ENCODE assay signal across 10 mouse cellular contexts in the genomic region with DNA sequence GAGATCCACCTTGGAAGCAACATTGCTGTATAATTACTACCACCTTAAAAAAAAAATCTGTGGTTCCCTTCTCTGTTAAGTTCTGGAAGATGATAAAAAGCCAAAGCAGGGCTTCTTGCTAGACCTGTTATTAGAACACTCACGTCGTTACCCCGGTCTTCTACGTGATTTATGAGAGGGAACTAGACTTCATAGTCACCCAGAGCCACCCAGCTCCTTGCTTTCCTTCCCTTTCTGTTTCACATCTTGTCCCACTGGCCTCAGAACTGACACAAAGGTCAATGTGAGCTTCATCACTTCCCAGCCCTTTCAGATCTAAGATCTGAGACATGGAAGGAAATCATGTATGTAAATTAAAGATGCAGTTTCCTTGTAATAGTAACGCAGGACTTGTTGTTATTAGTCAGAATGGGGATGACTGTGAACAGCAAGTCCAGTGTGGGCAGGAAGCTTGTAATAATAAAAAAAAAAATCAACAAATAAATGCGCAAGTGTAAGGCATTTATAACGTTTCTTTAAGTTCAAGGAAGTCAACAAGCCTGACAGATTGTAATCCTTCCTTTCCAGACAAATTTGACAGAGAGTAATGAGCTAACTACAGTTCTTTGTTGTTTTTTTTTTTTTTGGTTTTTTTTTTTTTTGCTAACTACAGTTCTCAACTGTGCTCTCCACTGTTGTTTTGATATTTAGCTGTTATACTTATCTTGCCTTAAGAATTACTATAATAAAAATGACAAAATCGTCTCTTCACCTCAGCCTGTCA. TPM values are rescaled to one million over a fixed set of nuclear protein-coding genes. Genes with fewer than 3 reads are reported as not detected.
DNase-seq lines count a peak whose midpoint lies in the region; ATAC-seq and TF ChIP-seq lines count a peak whose summit lies in the region.
"Had no signal": no experiment of that assay in that cellular context is flagged by ENCODE, and none has a peak within 500 bp of the region (broad histone marks: within the 10 kb centered on the region; RNA-seq: fewer than 3 reads in every experiment).

No protein-coding gene starts in this region.

- no peak for TF ChIP-seq CTCF in cerebellum, adult 2 months (IDR thresholded peaks at IDR 0.05; ENCODE audit: borderline replicate concordance, insufficient read depth, low read depth, low read length)
- TF ChIP-seq CTCF in stomach, postnatal 0 days (IDR thresholded peaks at IDR 0.05; ENCODE audit: low read depth) = no peak

- no peak overlapping the region for H3K27ac ChIP-seq in cerebellum, adult 2 months (ENCODE audit: insufficient read depth, low read length)
- H3K27ac ChIP-seq in midbrain, embryonic 10.5 days (replicated peaks) = no peak overlapping the region
- no peak overlapping the region for H3K27ac ChIP-seq in midbrain, embryonic 11.5 days (ENCODE audit: low read depth, low read length)
- no peak overlapping the region; the same call in 1 of the 2 replicates for H3K27ac ChIP-seq in liver, embryonic 12.5 days
- no peak overlapping the region for H3K27ac ChIP-seq in stomach, postnatal 0 days (replicated peaks)

- no peak for ATAC-seq in midbrain, embryonic 11.5 days (ENCODE audit: low FRiP score)
- no peak for ATAC-seq in liver, embryonic 12.5 days
- no peak for ATAC-seq in stomach, postnatal 0 days (ENCODE audit: low FRiP score, low TSS enrichment)

- H3K36me3 ChIP-seq in midbrain, embryonic 10.5 days = peaks cover 20% of the 10 kb centered on the region
- H3K36me3 ChIP-seq in midbrain, embryonic 11.5 days (ENCODE audit: control insufficient read depth, insufficient read depth, low read length) = peaks cover 3% of the 10 kb centered on the region; the same call in 1 of the 2 replicates
- peaks cover 18% of the 10 kb centered on the region for H3K36me3 ChIP-seq in liver, embryonic 12.5 days
- peaks cover 2% of the 10 kb centered on the region; the same call in 1 of the 2 replicates for H3K36me3 ChIP-seq in stomach, postnatal 0 days (ENCODE audit: control insufficient read depth, insufficient read depth, low read length)

- H3K9ac ChIP-seq in midbrain, embryonic 11.5 days (ENCODE audit: low read length) = no peak overlapping the region
- H3K9ac ChIP-seq in liver, embryonic 12.5 days = peak overlapping the region; percentile 68
- H3K9ac ChIP-seq in stomach, postnatal 0 days (ENCODE audit: low read length) = no peak overlapping the region

- TF ChIP-seq POLR2A in cerebellum, adult 2 months (IDR thresholded peaks at IDR 0.05; ENCODE audit: borderline replicate concordance, insufficient read depth, low read length) = no peak

- no peak for DNase-seq in cerebellum, adult 2 months
- DNase-seq in cerebellum, postnatal 4 days (ENCODE audit: low spot score in 2 of 2) = no peak
- no peak for DNase-seq in midbrain, embryonic 10.5 days (ENCODE audit: low spot score)
- DNase-seq in midbrain, embryonic 11.5 days (ENCODE audit: low spot score, missing footprints) = no peak
- DNase-seq in stomach, postnatal 0 days (ENCODE audit: low spot score) = no peak
- no peak for DNase-seq in layer of hippocampus, postnatal 10 days (ENCODE audit: low spot score in 2 of 2)
- no peak for DNase-seq in layer of hippocampus, adult 9-11 months
- DNase-seq: cerebellum, adult 9-11 months; kidney, adult 9 months had no signal

- TF ChIP-seq EP300 in stomach, postnatal 0 days (optimal IDR thresholded peaks at IDR 0.05) = no peak

- no peaks in the 10 kb centered on the region for H3K27me3 ChIP-seq in cerebellum, adult 2 months (ENCODE audit: control insufficient read depth, insufficient read depth, low read length)
- no peaks in the 10 kb centered on the region for H3K27me3 ChIP-seq in midbrain, embryonic 10.5 days (ENCODE audit: low read depth, poor library complexity, severe bottlenecking)
- H3K27me3 ChIP-seq in midbrain, embryonic 11.5 days (ENCODE audit: control insufficient read depth, insufficient read depth, low read length) = no peaks in the 10 kb centered on the region
- H3K27me3 ChIP-seq in liver, embryonic 12.5 days (replicated peaks) = no peaks in the 10 kb centered on the region; the same call in 1 of the 2 replicates
- no peaks in the 10 kb centered on the region for H3K27me3 ChIP-seq in stomach, postnatal 0 days (ENCODE audit: control insufficient read depth, insufficient read depth, low read length)

- no peaks in the 10 kb centered on the region for H3K9me3 ChIP-seq in midbrain, embryonic 10.5 days (replicated peaks)
- no peaks in the 10 kb centered on the region for H3K9me3 ChIP-seq in midbrain, embryonic 11.5 days (ENCODE audit: control insufficient read depth, low read length)
- no peaks in the 10 kb centered on the region for H3K9me3 ChIP-seq in liver, embryonic 12.5 days (replicated peaks)
- no peaks in the 10 kb centered on the region for H3K9me3 ChIP-seq in stomach, postnatal 0 days (ENCODE audit: control insufficient read depth, low read length)

- 69% methylated on average over 8 of the region's 8 CpGs for WGBS in cerebellum, adult 2 months
- WGBS in midbrain, embryonic 10.5 days = 79% methylated on average over 8 of the region's 8 CpGs
- WGBS in midbrain, embryonic 11.5 days = 80% methylated on average over 8 of the region's 8 CpGs
- WGBS in liver, embryonic 12.5 days (ENCODE audit: insufficient replicate concordance) = 41% methylated on average over 8 of the region's 8 CpGs
- WGBS in stomach, postnatal 0 days = 33% methylated on average over 8 of the region's 8 CpGs

- no peak overlapping the region for H3K4me2 ChIP-seq in midbrain, embryonic 11.5 days
- H3K4me2 ChIP-seq in liver, embryonic 12.5 days = peak overlapping the region; percentile 74
- peak overlapping the region; percentile 66; the same call in 1 of the 2 replicates for H3K4me2 ChIP-seq in stomach, postnatal 0 days (replicated peaks; ENCODE audit: low read depth)

- peak overlapping the region; percentile 90 for H3K4me3 ChIP-seq in cerebellum, adult 2 months (replicated peaks; ENCODE audit: insufficient read depth, low read depth, low read length)
- H3K4me3 ChIP-seq in midbrain, embryonic 10.5 days = peak overlapping the region; percentile 66; the same call in 1 of the 2 replicates
- H3K4me3 ChIP-seq in midbrain, embryonic 11.5 days (ENCODE audit: low read depth, low read length) = no peak overlapping the region
- peak overlapping the region; percentile 72 for H3K4me3 ChIP-seq in liver, embryonic 12.5 days
- H3K4me3 ChIP-seq in stomach, postnatal 0 days (ENCODE audit: low read depth, low read length) = no peak overlapping the region

- no peaks in the 10 kb centered on the region; the same call in 1 of the 2 replicates for H3K4me1 ChIP-seq in cerebellum, adult 2 months (ENCODE audit: control insufficient read depth, insufficient read depth, low read length)
- H3K4me1 ChIP-seq in midbrain, embryonic 10.5 days = peaks cover 9% of the 10 kb centered on the region
- H3K4me1 ChIP-seq in midbrain, embryonic 11.5 days (ENCODE audit: control insufficient read depth, insufficient read depth, low read length) = peaks cover 5% of the 10 kb centered on the region
- H3K4me1 ChIP-seq in liver, embryonic 12.5 days = peaks cover 19% of the 10 kb centered on the region
- 0 out of 2 replicates have a peak, but pooled peaks cover 2% of the 10 kb centered on the region for H3K4me1 ChIP-seq in stomach, postnatal 0 days (replicated peaks; ENCODE audit: control insufficient read depth, insufficient read depth)

RNA-seq across cellular contexts. Expression of gene Utp6, which starts 1.2 kb away (rescaled TPM):
- polyA plus RNA-seq in cerebellum, adult 2 months (2012; rRNA removed) = 26.1 and 28.3 TPM in 2 replicates
- polyA plus RNA-seq in midbrain, embryonic 10.5 days (2016; fragmentation: Nextera tagmentation; extraction: Ambion mirVana) = 64.5 and 66.8 TPM in 2 replicates
- 89.0 and 98.6 TPM in 2 replicates for polyA plus RNA-seq in midbrain, embryonic 11.5 days (2014; fragmentation: Nextera tagmentation; extraction: Ambion mirVana)
- polyA plus RNA-seq in liver, embryonic 12.5 days (2016; fragmentation: Nextera tagmentation; extraction: Ambion mirVana) = 45.4 and 45.5 TPM in 2 replicates
- polyA plus RNA-seq in stomach, postnatal 0 days (2015; fragmentation: Nextera tagmentation; extraction: Ambion mirVana) = 25.5 and 26.2 TPM in 2 replicates
- total RNA-seq in layer of hippocampus, postnatal 10 days (2021) = 10 to 100 TPM; 37.6 to 40.1 TPM

RNA-seq across cellular contexts. Expression of gene Suz12, which starts 29.5 kb away (rescaled TPM):
- 23.4 and 25.7 TPM in 2 replicates for polyA plus RNA-seq in cerebellum, adult 2 months (2012; rRNA removed)
- polyA plus RNA-seq in midbrain, embryonic 10.5 days (2016; fragmentation: Nextera tagmentation; extraction: Ambion mirVana) = 19.7 and 20.6 TPM in 2 replicates
- 28.4 and 30.0 TPM in 2 replicates for polyA plus RNA-seq in midbrain, embryonic 11.5 days (2014; fragmentation: Nextera tagmentation; extraction: Ambion mirVana)
- 25.1 and 28.0 TPM in 2 replicates for polyA plus RNA-seq in liver, embryonic 12.5 days (2016; fragmentation: Nextera tagmentation; extraction: Ambion mirVana)
- polyA plus RNA-seq in stomach, postnatal 0 days (2015; fragmentation: Nextera tagmentation; extraction: Ambion mirVana) = 7.9 and 8.4 TPM in 2 replicates
- 10 to 100 TPM; 33.0 to 37.0 TPM for total RNA-seq in layer of hippocampus, postnatal 10 days (2021)

Comparison
In these comparisons a context has a peak if more than half of its experiments do, and no peak if none do; other contexts are left out.
1. H3K4me3 ChIP-seq: peak in cerebellum, adult 2 months (single experiment), midbrain, embryonic 10.5 days (single experiment) and liver, embryonic 12.5 days (single experiment); none in midbrain, embryonic 11.5 days (single experiment) and stomach, postnatal 0 days (single experiment).